Mouse (Mus musculus): Measurements from ENCODE around the gene Scand1.

- TF ChIP-seq CTCF (IDR thresholded peaks at IDR 0.05; ENCODE audit: low read depth) (no peak), EP300 (IDR thresholded peaks at IDR 0.05; ENCODE audit: low read depth) (no peak)
Measured at GRCm38 (mm10) chr2:156314811-156315210, 2.3 kb upstream of the Scand1 start.
